Mouse (Mus musculus): ENCODE measurements around the gene Gm11549.

The Gm11549 gene

DNA sequence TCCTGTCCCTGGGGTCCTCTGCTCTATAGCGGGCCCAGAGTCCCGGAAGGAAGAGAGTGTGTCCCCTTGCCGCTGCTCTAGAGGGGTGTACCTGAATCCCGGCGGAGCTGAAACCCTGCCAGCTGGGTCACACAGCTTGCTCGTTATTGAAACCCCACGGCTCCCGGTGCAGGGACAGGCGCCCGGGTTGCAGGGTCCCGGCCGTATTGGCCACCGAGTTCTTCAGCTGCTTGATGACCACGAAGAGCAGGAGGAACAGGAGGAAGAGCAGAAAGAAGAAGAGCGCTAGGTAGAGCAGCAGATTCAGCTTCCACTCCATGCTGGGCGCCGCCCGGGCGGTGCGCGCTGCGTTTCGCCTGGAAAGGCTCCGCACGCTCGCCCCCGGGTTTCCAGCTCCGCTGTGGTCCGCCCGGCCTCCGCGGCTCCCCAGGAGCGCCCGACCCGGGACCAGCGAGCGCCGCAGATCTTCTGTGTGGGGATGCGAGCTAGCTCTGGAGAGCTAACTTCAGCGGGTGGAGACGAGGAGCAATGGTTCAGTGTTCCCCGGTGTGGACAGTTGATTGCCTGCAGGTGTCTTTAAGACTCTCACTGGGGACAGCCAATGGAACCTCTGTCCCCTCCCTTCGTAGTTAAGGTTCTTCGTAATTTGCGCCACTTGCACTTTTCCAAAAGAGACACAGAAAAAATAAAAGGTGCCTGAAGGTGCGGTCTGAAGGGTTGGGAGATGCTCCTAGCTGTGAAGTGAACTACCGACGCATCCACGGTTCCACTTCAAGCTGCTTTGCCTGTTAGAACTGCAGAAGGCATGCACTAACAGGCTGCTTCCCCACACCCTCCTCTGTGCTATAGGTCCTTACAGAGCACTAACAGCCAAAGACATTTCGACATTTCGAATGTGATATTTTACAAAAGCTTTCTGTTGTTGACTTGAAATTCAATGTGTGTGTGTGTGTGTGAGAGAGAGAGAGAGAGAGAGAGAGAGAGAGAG, at the start of gene Gm11549:
TSS of gene Gm11549 (minus strand) at position 741 of the 988 bp plus-strand sequence.
- peak in 1 of 2 experiments; percentile 42 for DNase-seq (ENCODE audit: low spot score in 2 of 2)

DNA sequence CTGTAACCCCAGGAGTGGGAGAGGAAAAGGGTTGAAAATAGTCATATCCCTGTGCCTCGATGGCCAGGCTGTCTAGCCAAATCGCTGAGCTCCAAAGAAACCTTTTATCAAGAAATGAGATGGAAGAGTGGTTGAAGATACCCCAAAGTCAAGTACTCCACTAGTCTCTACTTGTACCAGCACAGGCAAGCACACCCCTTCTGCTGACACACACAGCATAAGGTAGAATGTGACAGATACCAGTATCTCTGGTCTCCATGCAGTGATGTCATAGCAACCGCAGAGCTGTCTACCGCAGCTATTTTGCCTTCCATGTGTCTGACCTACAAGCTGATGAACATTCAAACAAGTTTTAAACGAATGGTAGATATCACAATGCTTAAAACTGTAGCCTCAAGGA, 48.2 kb upstream of the Gm11549 start:
- no peak for DNase-seq (ENCODE audit: low spot score in 2 of 2)

DNA sequence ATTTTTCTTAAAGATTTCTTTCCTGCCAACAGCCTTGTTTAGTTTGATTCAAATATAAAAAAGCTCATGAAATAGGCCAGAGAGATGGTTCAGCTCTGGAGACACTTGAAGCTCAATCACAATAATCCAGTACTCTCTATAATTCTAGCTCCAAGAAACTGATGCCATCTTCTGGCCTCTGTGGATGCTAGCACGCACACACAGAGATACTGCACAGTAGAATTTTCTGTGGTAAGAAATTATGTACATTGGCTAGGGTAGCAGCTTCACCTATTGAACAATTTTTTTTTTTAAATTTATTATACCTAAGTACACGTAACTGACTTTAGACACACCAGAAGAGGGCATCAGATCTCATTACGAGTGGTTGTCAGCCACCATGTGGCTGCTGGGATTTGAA, 42.1 kb upstream of the Gm11549 start:
- no peak for DNase-seq (ENCODE audit: low spot score in 2 of 2)

DNA sequence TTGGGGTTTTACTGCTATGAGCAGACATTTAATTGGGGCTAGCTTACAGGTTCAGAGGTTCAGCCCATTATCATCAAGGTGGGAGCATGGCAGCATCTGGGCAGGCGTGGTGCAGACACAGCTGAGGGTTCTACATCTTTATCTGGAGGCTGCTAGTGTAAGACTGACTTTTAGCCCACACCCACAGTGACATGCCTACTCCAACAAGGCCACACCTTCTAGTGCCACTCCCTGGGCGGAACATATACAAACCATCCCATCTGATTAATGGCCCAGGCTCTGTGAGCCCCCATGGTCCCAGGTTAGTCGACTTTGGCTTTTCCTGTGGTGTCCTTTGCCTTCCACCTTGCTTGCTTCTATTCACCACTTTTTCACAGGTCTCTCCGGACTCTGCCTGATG, 38.0 kb upstream of the Gm11549 start:
- no peak for DNase-seq (ENCODE audit: low spot score in 2 of 2)

DNA sequence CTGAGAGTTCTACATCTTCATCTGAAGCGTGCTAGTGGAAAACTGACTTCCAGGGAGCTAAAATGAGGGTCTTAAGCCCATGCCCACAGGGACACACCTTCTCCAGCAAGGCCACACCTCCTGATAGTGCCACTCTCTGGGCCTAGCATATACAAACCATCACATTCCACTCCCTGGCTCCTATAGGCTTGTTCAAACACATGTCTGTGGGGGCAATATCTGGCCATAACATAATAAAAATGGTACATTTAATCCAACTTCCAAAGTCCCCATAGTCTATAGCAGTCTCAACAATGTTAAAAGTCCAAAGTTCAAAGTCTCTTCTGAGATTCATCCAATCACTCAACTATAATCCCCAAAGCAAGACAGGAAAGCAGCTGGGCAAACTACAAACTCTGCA, 36.0 kb upstream of the Gm11549 start:
- no peak for DNase-seq (ENCODE audit: low spot score in 2 of 2)

DNA sequence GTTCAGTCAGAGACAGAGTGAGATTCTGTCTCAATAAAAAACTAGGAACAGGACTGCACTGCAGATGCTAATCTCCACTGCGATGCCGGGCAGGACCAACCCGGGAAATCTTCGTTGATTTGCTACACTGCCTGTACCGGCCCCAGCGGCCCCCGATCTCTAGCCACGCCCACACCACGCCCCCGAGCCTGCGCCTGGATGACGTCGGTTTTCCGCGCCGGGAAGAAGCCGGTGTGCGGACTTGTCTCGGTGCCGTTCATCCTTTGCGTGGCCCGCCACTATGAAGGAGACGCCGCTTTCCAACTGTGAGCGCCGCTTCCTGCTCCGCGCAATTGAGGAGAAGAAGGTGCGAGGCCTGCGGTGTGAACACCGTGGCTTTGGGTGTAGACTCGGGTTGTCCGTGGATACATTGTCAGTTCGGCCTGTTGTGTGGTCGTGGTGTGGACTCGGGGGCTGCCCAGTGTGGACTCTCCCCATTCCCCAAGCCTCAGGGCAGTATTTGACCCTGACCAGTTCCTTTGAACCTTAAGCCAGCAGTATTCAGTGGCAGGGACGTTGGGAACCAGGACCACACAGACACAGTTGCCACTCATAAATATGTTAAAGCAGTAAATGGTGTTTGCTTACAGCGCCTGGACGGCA, 30.9 kb upstream of the Gm11549 start, which contains the start of gene Exosc9:
TSS of gene Exosc9 (plus strand) at position 201 of the 642 bp plus-strand sequence.
- DNase-seq (ENCODE audit: low spot score in 2 of 2), result peak; percentile 80 to 96

DNA sequence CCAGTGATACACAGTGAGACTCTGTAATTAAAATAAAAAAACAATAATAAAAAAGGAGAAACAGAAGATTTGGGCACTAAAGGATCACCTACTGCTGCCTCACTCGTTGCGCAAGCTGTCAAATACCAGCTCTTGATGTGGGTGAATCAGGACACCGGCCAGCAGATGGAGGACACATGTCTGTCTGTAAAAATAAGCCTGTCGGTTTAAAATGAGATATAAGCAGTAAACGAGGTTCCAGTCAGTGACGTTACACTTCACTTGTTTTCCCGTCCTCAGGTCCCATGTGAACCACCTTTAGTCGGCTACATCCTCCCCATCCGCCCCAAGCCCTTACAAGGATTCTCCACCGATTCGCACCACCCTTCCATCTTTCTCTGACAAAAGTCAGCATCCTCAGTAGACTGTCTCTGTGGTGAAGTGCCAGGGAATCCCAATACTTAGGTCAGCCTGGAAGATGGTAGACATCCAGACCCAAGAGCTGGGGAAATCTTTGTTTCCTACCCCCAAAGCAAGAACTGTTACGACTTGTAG, 30.3 kb upstream of the Gm11549 start:
- no peak for DNase-seq (ENCODE audit: low spot score in 2 of 2)

DNA sequence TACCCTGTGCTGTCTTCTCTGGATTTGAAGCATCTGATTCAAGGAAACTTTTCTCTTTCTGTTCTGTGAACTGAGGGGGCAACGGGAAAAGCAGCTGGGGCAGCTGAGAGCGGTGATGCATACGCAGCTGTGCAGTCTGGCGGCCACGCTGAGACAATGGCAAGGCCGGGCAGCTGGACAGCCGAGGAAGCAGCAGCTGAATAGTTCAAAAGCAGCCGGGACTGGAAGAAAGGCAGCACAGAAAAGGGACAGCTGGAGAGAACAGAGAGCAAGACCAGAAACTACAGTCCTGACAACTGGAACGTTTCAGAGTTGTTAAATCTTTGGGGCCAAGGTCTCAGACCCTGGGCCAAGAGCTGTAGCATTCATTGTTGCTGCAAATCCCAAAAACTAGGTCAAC, 29.7 kb upstream of the Gm11549 start:
- peak in 1 of 2 experiments; percentile 38 for DNase-seq (ENCODE audit: low spot score in 2 of 2)

DNA sequence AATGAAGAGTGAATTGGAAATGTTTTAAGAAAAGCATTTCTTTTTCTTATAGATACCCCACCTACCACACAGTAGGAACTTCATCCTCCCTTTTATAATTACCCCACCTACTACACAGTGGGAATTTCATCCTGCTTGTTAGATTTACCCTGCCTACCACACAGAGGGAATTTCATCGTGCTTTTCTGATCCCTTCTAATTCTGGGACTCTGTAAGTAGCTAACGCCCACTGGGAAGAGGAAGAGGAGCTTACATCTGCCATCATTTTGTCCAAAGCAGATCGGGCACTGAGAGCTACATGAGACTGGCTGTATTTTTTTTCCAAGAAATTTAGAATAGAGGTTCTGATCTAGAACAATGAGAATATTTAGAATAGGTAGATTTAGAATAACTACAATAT, 23.3 kb upstream of the Gm11549 start:
- DNase-seq (ENCODE audit: low spot score in 2 of 2), result no peak

DNA sequence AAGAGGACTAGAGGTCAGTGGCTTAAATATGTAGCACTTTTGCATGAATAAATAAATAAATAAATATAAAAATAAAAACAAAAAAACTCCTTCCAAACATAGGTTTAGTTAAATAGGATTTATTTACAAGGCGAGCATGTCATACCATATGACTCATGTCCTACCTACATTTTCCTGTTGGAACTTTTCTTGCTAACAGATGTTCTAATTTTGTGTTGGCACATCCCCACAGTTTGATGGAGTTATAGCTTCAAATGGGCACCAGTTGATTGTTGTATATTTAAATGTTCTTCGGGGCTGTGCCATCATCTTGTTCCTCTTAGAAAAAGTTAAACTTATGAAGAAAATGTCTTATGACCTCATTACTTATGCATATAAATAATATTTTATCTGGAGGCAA, 19.8 kb upstream of the Gm11549 start:
- DNase-seq (ENCODE audit: low spot score in 2 of 2), result no peak

DNA sequence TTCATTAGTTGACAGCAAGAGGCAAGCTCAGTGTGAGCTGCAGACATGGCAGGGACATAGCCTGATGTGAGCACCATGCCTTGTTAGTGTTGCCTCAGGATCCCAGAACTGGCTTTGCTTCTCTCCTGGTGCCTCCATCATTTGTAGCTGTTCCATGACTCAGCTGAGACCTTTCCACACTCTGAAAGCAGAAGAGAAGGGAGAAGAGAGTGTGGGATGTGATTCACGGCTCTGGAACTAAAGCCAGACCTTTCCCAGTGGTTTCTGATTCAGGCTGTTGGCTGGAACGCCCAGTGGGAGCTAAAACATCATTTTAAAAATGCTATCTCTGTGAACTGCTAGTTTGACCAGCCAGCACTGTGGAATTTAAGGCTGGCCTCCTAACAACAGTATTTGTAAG, 19.1 kb upstream of the Gm11549 start:
- DNase-seq (ENCODE audit: low spot score in 2 of 2), result peak in 1 of 2 experiments; percentile 53

DNA sequence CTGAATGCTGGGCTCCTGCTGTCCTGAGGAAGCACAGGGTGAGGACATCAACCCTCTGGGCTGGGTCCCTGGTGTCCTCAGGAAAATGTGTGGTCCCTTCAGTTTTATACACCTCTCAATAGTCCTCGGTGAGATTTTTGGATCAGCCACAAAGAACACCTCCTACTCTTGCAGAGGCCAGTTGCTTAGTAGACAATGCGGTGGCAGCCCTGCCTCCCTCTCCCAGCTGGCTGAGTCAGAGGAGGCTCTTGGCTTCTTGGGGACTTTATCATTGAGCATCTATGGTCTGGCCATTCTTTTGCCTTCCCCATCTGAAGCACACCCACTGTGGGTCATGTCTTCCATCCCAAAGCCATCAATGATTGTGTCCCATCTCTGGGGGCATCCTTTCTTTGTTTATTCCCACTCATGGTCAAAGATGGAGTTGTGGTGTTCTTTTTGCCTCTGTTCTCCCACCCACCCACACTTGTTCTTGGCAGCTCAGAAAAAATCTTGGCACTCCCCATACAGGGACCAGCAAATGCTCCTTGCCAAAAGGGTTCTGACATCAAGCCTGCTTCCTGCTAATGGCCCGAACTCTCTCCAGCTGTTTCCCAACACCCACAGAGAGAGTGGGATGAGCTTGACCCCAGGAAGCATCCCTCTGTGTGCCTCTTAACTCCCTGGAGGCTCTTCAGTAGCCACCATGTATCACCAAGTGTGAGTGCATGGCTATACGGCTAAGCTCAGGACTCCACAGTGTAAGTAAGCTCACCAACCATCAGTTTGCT, 16.3 kb upstream of the Gm11549 start:
- DNase-seq (ENCODE audit: low spot score in 2 of 2), result peak in 1 of 2 experiments; percentile 53

DNA sequence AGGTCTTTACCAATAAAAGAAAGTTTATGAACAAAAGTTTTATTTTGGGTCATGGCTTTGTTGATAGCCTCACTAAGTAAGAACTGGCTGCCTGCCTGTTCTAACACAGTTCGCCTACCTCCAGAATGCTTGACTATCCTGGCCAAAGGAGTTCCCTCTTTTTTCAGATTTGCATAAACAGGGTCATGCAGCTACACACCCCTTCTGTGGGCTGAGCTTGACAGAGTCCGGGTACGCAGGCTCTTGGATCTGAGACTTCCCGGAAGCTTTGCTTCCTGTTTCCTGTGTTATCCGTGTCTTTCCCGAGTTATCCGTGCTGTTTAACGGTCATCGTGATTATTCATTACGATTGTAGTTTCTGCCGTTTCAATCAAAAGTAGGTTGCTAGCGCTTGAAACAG, 14.4 kb upstream of the Gm11549 start:
- no peak for DNase-seq (ENCODE audit: low spot score in 2 of 2)

DNA sequence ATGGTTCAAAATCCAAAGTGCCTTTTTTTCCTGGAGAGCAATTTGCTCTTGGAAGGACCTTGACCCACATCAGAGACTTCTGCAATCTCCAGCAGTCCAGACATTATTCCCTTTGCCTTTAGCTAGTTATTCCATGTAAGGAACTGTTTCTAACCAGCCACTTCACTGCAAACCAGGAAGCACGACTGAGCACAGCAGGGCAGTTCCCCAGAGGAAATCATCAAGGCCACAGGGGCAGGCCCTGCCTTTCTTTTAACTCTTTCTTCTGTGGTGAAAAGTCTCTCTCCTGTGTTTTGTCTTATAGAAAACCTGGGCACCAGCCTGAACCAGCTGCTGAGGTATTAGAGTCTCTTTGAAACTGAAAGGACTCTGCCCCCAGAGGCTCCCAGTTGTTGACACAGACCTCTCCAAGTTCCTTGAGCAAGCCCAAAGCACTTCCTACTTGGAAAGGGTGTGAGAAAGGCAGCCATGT, 11.6 kb upstream of the Gm11549 start:
- DNase-seq (ENCODE audit: low spot score in 2 of 2), result no peak

DNA sequence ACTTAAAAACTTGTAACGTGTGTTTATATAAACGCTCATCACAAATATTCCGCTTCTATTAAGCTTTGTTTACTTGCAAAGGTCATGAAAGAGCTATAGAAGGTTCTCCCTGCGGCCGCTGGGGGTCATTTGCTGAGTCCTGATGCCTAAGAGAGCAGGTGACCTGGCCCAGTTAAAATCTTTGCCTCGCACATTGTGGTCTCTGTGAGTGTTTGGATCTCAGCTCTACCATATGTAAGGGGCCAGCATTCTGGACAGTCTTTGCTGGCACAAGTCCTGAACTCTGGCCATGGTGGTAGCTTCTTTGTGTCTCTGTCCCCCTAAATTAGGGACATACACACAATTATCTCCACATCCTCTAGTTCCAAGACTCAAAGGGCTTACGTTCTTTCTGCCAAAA, 11.1 kb upstream of the Gm11549 start:
- no peak for DNase-seq (ENCODE audit: low spot score in 2 of 2)

DNA sequence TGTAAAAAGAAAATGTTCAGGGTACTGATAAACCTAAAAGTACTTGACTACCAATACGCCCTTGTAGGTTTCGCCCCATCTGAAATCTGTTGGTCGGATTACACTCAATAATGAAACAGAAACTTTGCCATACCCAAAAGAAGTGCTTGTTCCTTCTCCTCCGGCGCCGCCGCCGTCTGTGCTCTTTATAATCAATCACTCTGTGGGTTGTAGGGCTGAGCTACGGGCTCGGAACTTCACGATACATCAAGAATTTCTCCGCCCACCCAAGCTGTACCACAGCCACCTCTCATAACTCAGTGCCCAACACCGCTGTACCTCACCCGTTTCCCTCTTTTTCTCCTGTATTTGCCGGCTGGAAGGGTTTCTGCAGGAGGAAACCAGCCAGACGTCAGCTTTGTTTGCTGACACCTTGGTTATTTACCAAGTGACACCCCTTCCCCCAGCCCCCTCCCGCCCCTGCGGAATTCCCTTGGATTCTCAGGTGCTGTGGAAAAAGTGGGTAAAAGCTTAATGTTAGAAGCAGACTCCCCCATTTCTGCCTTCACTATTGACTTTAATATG, 10.4 kb upstream of the Gm11549 start:
- DNase-seq (ENCODE audit: low spot score in 2 of 2), result no peak

DNA sequence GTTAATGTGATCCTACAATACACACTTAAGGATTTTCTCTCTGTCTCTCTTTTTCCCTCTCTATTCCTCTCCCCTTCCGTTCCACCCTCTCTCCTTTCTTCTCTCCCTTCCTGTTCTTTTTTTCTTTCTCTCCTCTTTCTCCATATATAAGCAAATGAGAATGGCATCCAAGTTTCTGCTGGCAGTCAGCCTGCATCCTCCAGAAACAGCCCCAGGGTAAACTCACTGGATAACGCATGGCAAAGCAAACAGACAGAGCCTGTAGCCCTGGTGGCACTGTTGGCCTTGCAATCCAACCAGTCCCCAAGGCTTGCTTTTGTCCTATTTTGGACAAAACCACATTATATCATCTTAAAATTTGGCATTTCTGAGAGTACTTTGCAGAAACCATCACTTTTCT, 9.6 kb upstream of the Gm11549 start:
- peak in 1 of 2 experiments; percentile 39 for DNase-seq (ENCODE audit: low spot score in 2 of 2)

DNA sequence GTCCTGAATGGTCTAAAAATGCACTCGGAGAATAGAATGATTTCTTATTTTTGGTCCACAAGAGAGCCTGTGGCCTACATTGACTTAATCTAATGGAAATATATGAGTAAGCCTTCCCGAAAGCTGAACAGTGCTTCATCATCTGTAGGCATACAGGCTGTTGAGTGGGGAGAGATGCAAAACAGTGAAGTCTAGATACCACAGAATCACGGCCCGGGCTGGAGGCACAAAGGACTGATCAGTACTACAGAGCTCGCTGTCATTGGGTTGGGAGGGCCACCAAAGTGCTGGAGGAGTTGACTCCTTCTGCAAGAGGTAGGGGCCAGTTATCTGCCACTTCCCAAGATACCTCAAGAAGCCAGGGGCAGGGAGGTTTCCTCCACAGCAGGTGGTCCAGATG, 9.2 kb upstream of the Gm11549 start:
- DNase-seq (ENCODE audit: low spot score in 2 of 2), result peak in 1 of 2 experiments; percentile 24

DNA sequence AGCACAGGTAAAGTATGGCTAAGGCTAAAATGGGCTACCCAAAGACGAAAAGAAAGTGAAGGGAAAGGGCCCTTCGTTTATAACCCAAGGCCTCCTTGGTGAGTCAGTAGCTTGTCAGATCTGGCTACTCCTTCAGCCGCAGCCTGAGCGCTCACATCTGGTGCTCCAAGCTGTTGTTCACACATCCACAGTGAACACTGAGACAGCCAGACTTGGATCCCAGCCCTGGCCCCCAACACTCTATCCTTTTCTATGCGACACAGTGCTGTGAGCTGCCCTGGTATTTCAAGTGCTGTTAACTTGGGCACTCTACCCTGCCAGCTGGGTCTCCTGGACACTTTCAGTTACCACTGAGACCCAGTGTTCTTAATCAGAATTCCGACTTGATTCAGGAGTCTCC, 8.7 kb upstream of the Gm11549 start:
- peak in 1 of 2 experiments; percentile 82 for DNase-seq (ENCODE audit: low spot score in 2 of 2)

DNA sequence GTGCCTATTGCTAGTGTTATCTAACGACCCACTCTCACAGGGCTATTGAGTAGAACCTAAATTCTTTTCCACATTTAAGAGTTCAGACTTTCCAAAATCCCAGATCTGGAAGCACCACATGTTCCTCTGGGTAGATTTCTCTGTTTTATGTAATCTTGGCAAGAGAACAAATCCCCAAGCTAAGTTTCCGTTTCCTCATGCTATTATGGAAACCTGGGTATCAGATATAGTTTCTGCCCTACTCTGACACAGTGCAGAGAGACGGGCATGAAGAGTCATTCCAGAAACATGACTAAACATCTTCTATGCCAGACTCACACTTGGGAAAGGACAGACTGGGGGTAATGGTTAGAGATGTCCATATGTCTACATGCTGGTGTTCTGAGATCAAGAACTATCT, 2.9 kb upstream of the Gm11549 start:
- no peak for DNase-seq (ENCODE audit: low spot score in 2 of 2)

DNA sequence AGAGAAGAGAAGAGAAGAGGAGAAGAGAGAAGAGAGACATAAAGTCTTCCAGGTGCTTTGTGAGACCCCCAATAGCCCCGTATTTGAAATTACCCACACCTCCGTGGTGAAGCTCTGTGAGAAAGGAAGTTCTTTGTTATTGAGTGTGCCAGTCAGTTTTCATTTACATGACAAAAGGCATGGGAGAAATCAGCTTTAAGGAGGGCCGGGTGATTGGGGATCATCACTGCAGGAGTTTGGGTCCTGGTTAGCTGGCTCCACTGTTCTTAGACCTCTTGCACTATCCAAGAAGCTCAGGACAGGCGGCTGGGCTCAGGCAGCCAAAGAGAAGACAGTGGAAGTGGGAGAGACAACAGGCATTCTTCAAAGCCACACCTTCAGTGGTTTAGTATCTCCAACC, 524 bp upstream of the Gm11549 start:
- no peak for DNase-seq (ENCODE audit: low spot score in 2 of 2)
